Mouse (Mus musculus) mesoderm, embryonic 11.5 days (tissue): ENCODE measurements around the gene Gm11992.
A peak's percentile ranks its signal among the peaks of the same experiment; 100 is the strongest.

Experiments
- DNase-seq: peaks from one replicate; pipeline ENCODE4 v3.0.0-alpha.2; 2012; ENCODE audit warnings: low read depth, low spot score

Gm11992 gene

DNA sequence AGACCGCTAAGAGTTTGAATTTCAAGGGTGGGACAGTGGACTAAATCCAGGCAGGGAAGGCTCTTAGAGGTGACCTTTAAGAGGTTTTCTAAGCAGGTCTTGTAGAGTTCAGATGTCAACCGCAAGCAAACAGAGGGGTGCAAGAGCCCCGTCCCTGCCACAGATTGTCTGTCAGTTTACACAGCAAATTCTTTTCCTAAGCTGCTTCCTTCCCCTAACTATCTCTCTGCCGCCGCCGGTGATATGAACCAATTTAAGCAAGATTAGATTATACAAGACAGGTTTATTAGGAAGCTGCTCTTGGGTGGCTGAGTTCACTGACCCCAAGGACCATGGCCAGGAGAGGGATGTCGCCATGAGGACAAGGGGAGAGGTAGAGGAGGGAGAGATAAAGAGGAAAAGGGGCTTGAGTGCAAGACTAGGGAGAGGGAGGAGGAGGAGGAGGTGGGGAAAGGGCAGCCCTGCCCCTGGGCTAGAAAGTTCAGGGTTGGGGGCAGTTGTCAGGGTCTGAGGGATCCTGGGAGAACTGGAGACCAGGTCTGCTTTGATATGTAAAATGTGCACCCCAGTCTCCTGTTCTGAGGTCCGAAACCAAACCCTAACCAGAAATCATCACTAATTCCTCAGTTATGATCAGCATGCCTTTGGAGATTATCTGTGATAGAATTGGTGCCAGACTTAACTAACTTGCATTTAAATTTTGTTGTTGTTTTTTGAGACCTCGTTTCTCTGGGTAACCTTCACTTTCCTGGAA lies 67.2 kb downstream of the Gm11992 start:
- DNase-seq: no peak

DNA sequence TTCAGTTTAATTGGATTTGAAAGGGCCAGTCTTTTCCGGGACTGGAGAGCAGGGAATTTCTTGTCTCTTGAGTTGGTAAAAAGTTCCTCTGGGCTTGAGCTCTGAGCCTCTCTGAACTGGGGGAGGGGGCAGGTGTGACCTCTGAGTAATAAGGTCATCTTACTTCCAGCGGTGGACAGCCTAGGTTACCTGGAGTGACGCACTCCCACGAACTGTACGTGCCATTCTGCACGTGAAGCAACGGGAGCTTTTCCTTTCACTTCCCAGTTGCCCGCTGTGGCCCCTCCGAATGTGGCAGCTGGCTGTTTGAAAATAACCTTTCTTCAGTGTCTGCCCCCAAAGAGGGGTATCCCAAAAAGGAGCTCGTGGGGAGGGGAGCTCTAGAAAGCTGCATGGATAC lies 67.7 kb downstream of the Gm11992 start:
- no peak for DNase-seq

DNA sequence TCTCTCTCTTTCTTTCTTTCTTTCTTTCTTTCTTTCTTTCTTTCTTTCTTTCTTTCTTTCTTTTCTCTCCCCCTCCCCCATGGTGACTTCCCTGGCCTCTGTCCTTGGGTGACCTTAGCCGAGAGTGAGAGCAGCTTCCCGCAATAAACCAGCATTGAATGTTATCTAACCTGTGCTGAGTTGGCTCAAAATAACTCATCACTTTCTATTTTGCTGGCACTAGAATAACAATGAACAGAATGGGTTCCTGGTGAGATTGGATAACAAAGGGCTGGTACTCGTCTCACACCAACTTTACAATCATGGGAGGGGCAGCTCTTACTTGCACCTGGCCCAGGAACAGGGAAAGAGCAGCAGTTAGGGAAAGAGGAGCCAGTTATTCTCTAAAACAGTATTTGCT lies 68.5 kb downstream of the Gm11992 start:
- no peak for DNase-seq

DNA sequence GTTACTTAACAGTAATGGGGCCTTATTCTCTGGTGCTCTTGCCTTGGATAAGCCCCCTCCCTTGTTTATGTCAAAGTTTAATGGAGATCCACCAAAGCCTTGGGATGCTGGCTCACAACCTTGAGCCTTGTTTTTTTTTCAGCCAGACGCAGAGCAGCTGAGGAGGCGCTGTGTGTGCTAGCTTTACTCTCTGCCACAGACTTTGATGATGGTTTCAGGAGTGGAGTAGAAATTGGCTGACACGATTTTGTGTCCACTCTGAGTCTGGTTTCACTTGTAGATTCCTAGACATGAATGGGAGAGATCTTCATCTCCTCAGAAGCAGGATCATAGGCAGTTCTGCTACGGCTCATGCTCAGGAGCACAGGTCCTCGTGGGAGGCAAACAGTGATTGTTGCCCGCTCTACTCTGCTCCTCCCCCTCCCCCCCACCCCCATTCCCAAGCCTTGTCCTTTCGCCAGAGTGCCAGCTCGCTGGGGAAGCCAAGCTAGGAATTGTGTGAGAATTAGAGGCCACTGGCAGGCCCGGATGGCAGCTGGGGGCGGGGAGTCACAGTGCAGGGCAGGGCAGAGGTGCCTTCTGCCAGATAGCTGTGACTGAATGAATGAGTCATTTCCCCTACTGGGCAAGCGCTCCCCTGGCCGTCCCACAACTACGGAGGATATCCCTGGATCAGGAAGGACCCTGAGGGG lies 69.1 kb downstream of the Gm11992 start:
- peak; percentile 36 for DNase-seq

DNA sequence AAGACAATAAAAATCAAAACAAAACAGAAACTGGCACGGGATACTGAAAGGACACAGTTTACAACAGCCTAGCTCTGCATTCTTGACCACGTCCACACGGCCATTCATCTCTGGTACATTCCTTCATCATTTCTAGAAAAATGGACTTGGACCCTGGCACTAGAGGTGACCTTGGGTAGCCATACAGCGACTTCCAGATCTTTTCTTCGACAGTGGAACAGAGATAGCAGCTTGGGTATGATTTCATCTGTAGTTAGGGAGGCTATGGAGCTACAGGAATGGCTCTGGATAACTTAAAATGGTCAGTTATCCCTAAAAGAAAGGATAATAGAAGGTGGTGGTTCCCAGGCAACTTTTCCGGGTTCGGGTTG lies 69.6 kb downstream of the Gm11992 start, which contains the start of gene Upp1:
Upp1 (plus strand) TSS at position 54 of the 371 bp plus-strand sequence.
- DNase-seq: no peak

DNA sequence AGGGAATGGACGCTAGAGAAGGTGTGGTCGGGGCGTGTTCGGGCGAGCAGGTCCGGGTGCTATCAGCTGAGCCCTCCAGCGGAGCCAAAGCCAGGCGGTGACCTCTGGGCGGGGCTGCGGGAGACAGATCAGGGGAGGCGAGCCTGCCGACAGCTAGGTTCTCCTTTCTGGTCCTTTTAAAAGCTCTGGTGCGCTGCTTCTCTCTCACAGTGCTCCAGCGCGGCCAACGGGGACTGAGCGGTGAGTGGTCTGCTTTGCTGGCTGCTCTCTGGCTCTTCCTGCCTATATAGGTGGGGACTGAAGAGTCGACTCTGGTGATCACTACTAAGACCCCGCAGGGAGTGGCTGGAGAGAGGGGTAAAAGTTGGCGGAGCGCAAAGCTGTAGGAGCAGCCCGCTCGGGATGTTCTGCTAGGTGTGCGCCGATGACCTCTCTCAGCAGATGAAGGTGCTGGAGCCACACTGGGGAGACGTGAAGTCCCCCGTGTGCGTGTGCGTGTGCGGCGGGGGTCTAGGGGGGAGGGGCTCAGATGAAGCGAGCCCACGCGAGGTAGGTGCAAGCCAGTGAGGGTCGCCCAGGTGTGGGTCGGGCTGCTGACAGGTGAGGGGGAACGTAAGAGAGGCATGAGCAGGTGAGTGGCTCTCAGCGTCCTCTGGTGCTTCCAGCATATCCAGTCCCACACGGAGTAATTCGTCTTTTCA lies 70.2 kb downstream of the Gm11992 start:
- peak; percentile 33 for DNase-seq
